Mouse (Mus musculus) megakaryocyte, embryonic 14.5 days (primary cell): ENCODE data around the gene Lypd4.

ENCODE experiments used
- FLI1 ChIP-seq: IDR thresholded peaks from 2 replicates; pipeline ENCODE4 v1.6.1; 2012; ENCODE audit warnings: low read length, inconsistent platforms, mixed read lengths
- GATA1 ChIP-seq: IDR thresholded peaks from 3 replicates; pipeline ENCODE4 v1.6.1; 2012; ENCODE audit warnings: mixed read lengths, low read length, inconsistent platforms, borderline replicate concordance

DNA sequence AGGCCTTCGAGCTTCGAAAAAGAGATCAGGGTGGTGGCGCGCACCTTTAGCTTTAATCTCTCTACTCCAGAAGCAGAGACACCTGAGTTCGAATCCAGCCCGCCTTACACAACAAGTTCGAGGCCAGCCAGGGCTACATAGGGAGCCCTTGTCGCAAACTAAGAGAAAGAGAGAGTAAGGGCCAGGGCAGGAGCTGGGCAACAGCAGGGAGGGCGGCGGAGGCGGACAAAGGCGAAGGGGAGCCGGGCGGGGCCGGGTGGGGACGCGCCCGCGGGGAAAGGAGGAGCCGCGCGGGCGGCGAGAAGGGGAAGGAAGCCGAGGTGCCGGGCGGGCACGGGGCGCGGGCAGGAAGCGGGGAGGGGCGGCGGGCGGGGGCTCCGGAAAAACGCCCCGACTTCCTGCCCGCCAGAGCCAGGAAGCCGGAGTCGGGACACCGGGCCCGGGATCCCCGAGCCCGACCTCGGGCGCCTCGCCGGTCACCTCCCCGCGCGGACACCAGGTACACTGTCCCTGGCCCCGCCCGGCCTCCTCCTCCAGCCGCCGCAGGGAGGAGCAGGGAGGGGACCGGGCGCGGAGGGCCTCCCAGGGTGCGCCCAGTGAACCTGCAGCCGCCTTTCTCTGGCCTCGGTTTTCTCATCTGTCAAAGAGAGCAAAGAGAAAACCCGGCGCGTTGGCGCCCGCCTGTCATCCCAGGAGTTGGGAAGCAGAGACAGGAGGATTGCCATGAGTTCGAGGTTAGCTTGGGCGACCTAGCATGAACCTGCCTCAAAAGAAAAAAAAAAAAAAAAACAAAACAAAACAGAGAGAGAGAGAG lies 33.1 kb upstream of the Lypd4 start, which contains the start of gene Arhgef1:
- no peak for TF ChIP-seq GATA1
- no peak for TF ChIP-seq FLI1
